Mouse (Mus musculus): ENCODE data around the gene Rbfox3.

DNA sequence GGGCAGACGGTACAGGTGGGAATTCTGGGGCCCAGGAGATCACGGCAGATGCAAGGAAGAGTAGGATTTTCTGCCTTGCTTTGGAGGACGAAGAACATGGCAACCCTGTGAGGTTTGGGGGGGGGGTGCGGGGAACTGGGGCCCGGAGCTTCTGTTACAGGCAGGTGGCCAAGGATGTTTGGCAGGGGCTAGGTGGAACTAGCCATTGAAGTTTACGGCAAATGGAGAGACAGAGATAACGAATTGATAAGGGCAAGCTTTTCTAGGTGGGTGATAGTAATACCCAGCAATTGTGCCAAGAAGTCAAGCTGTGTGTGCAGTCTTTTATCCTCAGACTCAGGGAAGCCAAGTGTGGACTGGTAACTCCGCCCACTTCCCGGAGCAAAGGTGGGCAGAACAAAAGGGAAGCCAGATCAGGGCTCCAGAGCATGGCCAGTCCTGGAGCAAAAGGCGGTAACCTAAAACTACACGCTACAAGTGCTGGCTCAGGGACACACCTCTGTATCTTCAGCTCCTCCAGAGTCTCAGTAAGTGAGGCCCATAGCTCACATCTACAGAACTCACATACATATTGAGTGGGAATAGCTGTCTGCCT lies 443.9 kb downstream of the Rbfox3 start:
- TF ChIP-seq GATA1 (IDR thresholded peaks at IDR 0.05; ENCODE audit: borderline replicate concordance, low read length) (no peak), FLI1 (IDR thresholded peaks at IDR 0.05; ENCODE audit: low read length) (no peak)
